Mouse (Mus musculus) heart, postnatal 14 days (tissue): Measurements from ENCODE around the gene Nr6a1. TPM values are rescaled to one million over a fixed set of nuclear protein-coding genes. Genes with fewer than 3 reads are reported as not detected.

Experiments
- DNase-seq, 2 experiments: peaks; one replicate each; pipeline ENCODE4 v3.0.0; 2021 to 2022
- intact Hi-C: fragments of 180-260 bp; cut with DNase I; formaldehyde crosslinking; loops from one replicate; pipeline ENCODE4 v1.15.1; 2025
- total RNA-seq, 2 experiments: library from RNA; stranded (reverse); gene quantifications; 2 replicates each; pipeline ENCODE4 v1.2.3; 2021

Nr6a1 gene
- total RNA-seq, 2 experiments from 2014 or later, result 1.2 to 1.3 TPM

DNA sequence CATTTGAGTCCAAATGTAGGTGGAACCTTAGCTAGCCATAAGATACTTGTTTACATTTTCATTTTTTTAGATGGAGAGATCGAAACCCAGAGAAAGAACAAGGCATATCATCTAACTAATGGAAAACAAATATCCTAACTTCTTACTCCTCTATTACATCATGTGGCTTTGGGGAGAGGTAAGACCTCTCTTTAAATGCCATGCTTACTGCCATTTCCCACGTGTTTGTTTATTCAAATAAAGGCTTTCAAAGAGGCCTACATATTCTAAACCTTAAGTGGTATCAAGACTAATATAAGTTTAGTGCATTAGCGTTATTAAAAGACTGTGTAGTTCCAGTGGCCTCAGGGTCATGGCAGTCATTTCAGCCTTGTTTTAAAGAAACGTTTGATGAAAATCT, 140.2 kb downstream of the Nr6a1 start:
- intact Hi-C loops, result no loop called here
- DNase-seq, result no peak

DNA sequence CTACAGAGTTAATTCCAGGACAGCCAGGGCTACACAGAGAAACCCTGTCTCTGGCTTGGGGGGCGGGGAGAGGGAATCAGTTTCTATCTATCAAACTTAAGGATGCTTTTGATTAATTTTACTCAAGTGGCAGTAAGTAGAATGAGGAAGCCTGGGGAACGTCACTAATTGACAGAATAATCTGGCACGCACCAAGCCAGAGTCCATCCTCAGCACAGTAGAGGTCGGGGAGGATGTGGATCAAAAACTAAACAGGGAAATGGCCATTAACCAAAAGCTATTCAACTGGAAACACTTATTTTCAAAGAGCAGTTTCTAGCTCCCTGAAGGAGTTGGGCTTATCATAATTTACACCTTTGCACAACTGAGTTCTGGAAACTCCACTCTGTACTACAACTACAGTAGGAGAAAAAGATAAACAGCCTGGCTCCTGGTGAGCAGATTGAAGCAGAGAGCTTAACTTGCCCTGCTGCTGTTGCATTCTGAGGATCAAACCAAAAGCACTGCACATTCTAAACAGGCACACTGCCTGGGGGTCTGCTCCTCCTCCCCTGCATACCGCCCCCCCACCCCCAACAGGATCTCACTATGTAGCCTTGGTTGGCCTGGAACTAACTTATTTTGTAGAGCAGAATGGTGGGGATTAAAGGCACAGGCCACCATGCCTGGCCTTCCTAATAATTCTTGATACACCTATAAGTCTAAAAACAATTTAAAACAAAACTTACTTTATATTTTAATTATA, 141.1 kb downstream of the Nr6a1 start:
- intact Hi-C loops, result no loop called here
- no peak for DNase-seq

- no peak for DNase-seq
- intact Hi-C loops, result no loop called here
These were observed 142.4 kb downstream of the Nr6a1 start for GRCm38 (mm10) chr2:38785113-38785512.

GRCm38 (mm10) chr2:38784396-38784795, 143.1 kb downstream of the Nr6a1 start:
- intact Hi-C loops, result no loop called here
- no peak for DNase-seq

- intact Hi-C loops, result no loop called here
- DNase-seq, result no peak
These were observed 144.1 kb downstream of the Nr6a1 start for GRCm38 (mm10) chr2:38783364-38783763.

DNA sequence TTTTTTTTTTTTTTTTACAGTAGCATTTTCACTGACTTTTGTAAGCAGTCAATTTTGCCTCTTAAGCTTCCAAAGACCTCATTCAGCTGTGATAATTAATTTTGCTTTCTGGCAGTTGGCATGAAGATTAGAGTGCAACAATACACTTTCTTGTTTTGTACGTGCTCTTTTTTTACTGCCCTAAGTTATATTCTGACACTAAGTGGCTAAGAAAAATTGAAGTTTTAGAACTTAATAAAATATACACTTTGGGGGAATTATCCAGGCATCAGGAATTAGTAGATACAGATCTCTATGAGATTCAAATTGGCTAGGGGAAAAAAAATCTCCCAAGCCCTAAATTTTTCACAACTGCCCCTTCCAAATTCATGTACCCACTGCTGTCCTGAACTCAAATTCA, 144.8 kb downstream of the Nr6a1 start:
- no peak for DNase-seq
- intact Hi-C loops, result no loop called here

DNA sequence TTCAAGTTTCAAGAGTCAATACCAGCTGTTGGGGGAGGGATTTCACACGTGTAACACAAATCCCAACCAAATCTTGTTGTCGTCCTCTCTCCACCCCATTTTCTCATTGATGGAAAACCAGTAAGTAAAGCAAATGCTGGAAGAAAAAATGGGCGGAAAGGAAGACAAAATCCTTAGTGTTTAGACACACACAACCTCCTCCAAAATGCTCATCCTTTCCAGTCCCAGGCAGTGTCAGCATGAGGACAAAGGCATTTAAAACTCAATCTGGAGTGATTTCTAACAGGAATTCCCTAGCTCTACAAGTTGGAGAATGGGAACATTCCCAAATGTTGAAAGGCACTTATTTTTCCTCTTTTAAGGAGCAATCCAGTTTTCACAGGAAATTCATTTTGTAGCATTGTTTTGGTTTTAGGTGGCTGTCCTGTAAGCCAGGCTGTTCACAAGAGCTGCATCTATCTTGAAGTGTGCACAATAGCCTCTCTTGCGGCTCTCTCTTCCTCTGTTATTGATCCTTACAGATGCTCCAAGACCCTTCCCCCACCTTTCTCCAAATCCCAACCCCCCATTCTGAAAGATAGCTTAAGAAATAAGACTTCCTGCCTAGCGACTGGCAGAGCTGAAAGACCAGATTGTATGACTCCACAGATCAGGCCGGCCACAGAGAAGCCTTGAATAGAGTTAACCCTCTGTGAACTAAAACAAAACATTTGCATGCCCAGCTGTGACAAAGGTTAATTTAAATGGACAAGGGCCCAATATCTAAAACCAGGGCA, 145.4 kb downstream of the Nr6a1 start:
- DNase-seq, result no peak
- intact Hi-C loops, result no loop called here

DNA sequence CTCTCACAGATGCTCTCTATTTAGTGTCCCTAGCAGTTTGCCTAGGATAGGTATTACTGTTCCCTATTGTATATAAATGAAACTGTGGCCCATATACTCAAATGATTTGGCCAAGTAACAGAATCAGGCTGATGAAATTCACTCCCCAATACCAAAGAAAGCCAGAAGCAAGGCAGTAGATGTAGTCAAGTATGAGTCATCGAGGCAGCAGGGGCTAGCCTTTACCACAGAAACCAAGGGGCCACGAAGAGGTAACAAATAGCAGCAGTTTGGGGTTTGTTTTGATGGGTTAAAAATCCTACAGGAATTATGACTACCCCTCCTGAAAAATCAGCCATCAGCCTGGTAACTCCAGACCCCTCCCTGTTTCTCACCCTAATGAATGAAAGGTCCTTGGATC, 147.5 kb downstream of the Nr6a1 start:
- intact Hi-C loops, result no loop called here
- no peak for DNase-seq

GRCm38 (mm10) chr2:38777326-38777725, 150.2 kb downstream of the Nr6a1 start:
- intact Hi-C loops, result no loop called here
- no peak for DNase-seq

GRCm38 (mm10) chr2:38774936-38775335, 152.6 kb downstream of the Nr6a1 start:
- intact Hi-C loops, result no loop called here
- DNase-seq, result no peak

DNA sequence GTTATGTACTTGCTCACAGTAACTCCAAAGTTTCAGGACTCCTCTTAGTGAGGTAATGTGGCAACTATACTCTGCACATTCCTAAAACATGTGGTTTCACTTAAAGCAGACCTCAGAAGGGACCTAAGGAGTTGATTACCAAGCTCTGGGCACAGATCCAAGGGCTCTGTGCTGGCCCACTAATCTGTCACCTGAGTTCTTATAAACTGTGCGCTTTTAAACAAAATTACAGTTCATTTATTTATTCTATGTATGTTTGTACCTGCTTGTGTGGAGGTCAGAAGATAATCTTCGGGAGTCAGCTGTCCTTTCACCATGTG, 156.1 kb downstream of the Nr6a1 start:
- intact Hi-C loops, result no loop called here
- DNase-seq, result peak in 1 of 2 experiments; percentile 4

DNA sequence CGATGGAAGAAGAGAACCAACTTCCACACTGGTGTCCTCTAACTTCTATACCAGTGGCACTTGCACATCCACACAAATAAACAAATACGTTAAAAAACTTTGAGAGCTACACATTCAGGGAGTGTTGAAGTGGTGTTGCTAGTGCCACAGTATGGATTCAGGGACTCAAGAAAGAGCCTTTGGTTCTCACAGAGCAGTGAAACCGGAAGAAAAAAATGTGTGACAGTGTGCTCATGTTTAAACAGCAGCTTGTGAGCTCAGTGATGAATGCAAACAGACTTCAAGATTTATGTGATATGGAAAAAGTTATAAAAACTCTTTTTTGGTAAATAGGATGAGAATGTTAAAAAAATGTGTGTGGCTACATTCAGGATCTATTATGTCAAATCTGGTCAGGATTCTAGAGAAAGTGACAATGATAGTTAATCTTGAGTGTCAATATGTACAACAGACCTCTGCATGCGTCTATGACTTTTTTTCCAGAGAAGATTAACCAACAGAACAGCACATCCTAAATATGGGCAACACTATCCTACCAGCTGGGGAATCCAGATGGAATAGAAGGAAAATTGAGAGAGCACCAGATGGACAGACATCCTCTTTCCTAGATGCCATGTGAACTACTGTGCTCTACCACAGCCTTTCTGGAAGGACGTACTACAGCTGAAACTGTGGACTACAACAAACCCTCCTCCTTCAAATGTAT, 156.6 kb downstream of the Nr6a1 start:
- DNase-seq, result no peak
- intact Hi-C loops, result no loop called here

DNA sequence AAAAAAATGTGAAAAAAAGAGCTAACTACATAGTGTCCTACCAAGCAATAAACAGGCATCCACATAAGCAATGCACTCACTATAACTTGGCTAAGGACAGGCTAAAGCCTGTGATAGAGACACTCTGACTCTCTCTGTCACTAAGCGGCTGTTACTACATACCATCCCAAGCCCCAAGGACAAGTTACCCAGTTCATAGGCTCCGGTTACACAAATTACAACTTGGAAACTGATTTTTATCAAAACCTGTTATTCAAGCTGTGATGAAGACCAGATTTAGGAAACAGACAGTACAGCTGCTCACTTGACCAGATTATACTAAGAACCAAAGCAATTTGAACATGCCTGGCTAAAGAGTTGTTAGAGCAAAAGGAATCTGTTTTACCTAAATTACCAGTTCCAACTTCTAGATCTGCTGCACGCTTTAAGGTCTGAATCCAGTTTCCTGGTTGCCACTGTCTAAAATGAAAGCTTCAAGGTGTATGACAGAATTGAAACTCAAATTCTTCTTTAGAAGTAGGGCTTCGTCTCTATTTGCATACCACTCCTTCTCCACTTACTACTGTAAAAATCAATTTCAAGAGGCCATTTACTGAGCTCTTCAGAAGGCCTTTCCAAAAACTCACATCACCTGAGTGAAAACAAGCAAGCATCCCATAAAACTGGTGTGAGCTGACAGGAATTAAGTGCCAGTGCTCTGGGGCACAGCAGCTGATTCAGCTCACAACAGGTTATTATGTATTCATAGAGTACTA, 160.1 kb downstream of the Nr6a1 start:
- intact Hi-C loops, result no loop called here
- no peak for DNase-seq

DNA sequence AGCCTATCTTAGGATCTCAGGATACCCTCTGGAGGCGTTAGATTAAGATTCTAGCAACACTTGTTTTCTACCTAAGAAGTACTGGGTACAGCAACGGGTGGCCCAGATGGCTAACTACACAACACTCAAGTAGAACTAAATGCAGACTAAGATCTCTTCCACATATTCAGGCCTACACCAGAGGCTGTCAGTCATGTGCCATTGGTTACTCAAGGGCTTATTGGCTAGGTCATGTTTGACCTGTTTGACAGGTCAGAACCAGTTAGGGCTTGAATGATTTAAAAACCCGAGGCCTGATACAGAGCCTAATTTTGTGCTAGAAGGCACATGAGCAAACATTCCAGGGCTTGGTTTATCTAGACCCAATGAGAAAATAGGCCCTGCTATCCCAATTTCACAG, 187.6 kb downstream of the Nr6a1 start:
- no peak for DNase-seq
- intact Hi-C loops, result loop anchor here (2.0 to 10.0 kb wide), 3 partner anchors 77 to 305 kb away; no protein-coding TSS in a partner anchor

DNA sequence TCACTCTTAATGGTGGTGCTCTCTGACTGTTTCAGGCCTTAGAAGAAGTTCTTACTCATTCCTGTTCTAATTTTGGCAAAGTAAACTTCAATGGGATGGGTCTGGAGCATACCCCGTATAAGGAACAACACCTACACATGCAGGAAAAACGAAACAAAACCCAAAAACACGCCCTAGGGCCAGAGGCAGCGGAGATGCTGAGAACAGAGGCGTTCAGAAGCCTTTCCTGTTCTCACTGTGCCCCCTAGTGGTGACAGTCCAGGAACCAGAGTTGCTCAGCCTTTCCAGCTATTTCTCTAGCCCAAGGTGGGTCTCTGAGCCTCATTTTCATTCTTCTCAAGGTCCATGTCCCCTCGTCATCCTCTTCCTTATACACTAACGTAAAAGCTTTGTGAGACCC, 188.1 kb downstream of the Nr6a1 start:
- intact Hi-C loops, result loop anchor here (2.0 to 10.0 kb wide), 3 partner anchors 77 to 305 kb away; no protein-coding TSS in a partner anchor
- DNase-seq, result peak; percentile 74 to 85

- intact Hi-C loops, result loop anchor here (2.0 to 10.0 kb wide), 3 partner anchors 76 to 304 kb away; no protein-coding TSS in a partner anchor
- DNase-seq, result no peak
These were observed 188.7 kb downstream of the Nr6a1 start for GRCm38 (mm10) chr2:38738601-38739301.

GRCm38 (mm10) chr2:38735740-38736139, 191.7 kb downstream of the Nr6a1 start:
- no peak for DNase-seq
- intact Hi-C loops, result loop anchor here (10.0 kb wide), 1 partner anchor 301 kb away; no protein-coding TSS in a partner anchor

GRCm38 (mm10) chr2:38734721-38735120, 192.8 kb downstream of the Nr6a1 start:
- intact Hi-C loops, result loop anchor here (10.0 kb wide), 1 partner anchor 300 kb away; no protein-coding TSS in a partner anchor
- no peak for DNase-seq

DNA sequence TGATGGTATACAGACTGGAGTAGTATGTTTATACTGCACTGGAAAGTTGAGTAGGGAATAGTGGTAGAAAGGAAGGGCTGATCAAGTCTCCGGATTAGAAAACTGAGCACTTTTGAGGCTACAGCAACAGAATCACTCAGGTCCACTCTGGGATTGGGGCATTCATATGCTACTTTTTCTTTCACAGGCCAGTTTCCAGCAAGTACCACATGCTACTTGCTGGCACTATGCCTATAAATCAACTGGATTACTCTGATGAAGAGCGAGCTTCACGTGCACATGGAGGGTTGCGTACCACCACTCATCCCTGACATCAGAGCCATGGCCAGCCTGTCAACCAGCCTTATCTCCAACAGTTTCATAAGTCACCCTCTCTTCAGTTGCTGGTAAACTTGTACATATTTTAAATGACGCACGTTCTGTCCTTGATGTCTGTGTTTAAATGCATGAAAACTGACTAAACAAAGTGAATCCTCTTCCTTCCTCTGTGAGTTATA, 197.1 kb downstream of the Nr6a1 start:
- intact Hi-C loops, result loop anchor here (10.0 kb wide), 1 partner anchor 296 kb away; no protein-coding TSS in a partner anchor
- no peak for DNase-seq

DNA sequence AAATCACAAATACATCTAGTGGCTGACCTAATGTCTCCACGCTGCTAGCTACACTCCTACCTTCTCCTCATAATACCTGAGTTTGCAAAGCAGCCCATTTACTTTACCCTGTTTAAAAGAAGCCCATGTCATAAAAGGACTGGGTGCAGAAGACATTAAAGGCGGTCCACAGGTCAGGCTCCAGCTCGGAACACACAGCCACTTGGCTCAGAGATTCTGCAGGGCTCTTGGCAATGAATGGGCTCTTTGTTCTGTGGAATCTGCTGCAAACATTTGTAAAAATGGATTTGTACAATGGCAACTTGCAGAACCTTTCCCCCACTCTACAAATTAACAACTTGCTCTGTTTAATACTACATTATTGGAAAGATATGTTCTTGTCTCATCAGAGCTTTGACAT, 202.1 kb downstream of the Nr6a1 start:
- intact Hi-C loops, result no loop called here
- no peak for DNase-seq
